Mouse (Mus musculus) midbrain, embryonic 13.5 days (tissue): ENCODE data around the gene Pank2. TPM values are rescaled to one million over a fixed set of nuclear protein-coding genes. Genes with fewer than 3 reads are reported as not detected.
A peak's percentile ranks its signal among the peaks of the same experiment; 100 is the strongest.
"Not testable (repeated sequence)": the region's sequence is repeated elsewhere in the genome, so short reads cannot be mapped to it uniquely, and the experiment has no call there.

Experiments used
- ATAC-seq: fragments of 200-750 bp; cut with Nextera tagmentation; 2 replicates; pipeline ENCODE4 v1.8.0; 2017; ENCODE audit warnings: mild to moderate bottlenecking, moderate TSS enrichment, moderate library complexity
- H3K27ac ChIP-seq: fragments of 300-500 bp; sonication (generic); 2 replicates; pipeline ENCODE4 v1.5.1; 2015; ENCODE audit warnings: inconsistent platforms, mild to moderate bottlenecking, moderate library complexity
- H3K27me3 ChIP-seq: fragments of 300-500 bp; sonication (generic); 2 replicates; pipeline ENCODE4 v1.6.1; 2015; ENCODE audit warnings: mild to moderate bottlenecking, inconsistent platforms
- H3K36me3 ChIP-seq: fragments of 300-500 bp; sonication (generic); 2 replicates; pipeline ENCODE4 v1.6.1; 2015; ENCODE audit warnings: mild to moderate bottlenecking, inconsistent platforms
- H3K4me1 ChIP-seq: fragments of 300-500 bp; sonication (generic); replicated peaks from 2 replicates; pipeline ENCODE4 v1.6.1; 2015; ENCODE audit warnings: inconsistent platforms
- H3K4me2 ChIP-seq: fragments of 300-500 bp; sonication (generic); replicated peaks from 2 replicates; pipeline ENCODE4 v1.6.1; 2015; ENCODE audit warnings: moderate library complexity, mild to moderate bottlenecking, inconsistent platforms
- H3K4me3 ChIP-seq: fragments of 300-500 bp; sonication (generic); replicated peaks from 2 replicates; pipeline ENCODE4 v1.5.1; 2015; ENCODE audit warnings: mild to moderate bottlenecking, inconsistent platforms
- H3K9ac ChIP-seq: fragments of 300-500 bp; sonication (generic); replicated peaks from 2 replicates; pipeline ENCODE4 v1.6.1; 2015; ENCODE audit warnings: mild to moderate bottlenecking, inconsistent platforms
- H3K9me3 ChIP-seq: fragments of 300-500 bp; sonication (generic); 2 replicates; pipeline ENCODE4 v1.6.1; 2016; ENCODE audit warnings: mild to moderate bottlenecking, inconsistent platforms
- WGBS: fragments of 180-500 bp; shearing (Covaris S2); methylation state at CpG from one replicate; pipeline ENCODE4 v1.1.7; 2015; 5-methylcytosine and 5-hydroxymethylcytosine counted together
- polyA plus RNA-seq: library from polyadenylated mRNA; unstranded; fragments of >200 nt; fragmentation: Nextera tagmentation; extraction: Ambion mirVana; gene quantifications from 2 replicates; pipeline ENCODE4 v1.2.1, GENCODE M21; 2015

Gene Pank2
- 29.2 and 33.9 TPM in 2 replicates for polyA plus RNA-seq

DNA sequence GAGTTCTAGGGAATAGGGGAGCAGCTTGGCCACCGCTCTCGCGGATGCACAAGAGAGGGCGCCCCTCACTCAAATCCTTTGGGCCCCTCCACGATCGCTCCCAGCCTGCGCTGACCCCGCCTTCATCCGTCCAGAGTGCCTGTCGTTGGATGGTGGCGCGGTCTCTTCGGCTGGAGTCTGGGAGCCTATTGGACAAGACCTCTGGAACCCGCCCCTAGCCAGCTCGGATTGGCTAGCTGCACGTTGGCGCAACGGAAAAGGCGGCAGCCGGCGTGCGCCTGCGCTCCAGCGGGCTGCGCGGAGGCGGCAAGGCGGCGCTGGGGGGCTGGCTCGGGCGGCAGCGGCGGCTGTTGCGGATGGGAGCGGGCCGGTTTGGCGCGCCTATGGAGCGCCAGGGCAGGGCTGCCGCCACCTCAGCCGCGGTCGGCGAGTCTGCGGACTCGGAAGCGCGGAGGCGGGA lies at the start of gene Pank2:
Gene Pank2, plus strand, starts transcription at position 283 of the 460 bp plus-strand sequence.
- Histone ChIP-seq H3K27me3 (no peaks in the 10 kb centered on the region), H3K9me3 (no peaks in the 10 kb centered on the region), H3K4me1 (peaks cover 35% of the 10 kb centered on the region), H3K27ac (peak within 1 kb of the TSS; percentile 99), H3K4me3 (peak within 1 kb of the TSS; percentile 85), H3K36me3 (no peaks in the 10 kb centered on the region), H3K4me2 (peak within 1 kb of the TSS; percentile 82), H3K9ac (peak within 1 kb of the TSS; percentile 97)
- under 1% methylated on average over 45 of the region's 49 CpGs for WGBS
- ATAC-seq, result peak; percentile 100

DNA sequence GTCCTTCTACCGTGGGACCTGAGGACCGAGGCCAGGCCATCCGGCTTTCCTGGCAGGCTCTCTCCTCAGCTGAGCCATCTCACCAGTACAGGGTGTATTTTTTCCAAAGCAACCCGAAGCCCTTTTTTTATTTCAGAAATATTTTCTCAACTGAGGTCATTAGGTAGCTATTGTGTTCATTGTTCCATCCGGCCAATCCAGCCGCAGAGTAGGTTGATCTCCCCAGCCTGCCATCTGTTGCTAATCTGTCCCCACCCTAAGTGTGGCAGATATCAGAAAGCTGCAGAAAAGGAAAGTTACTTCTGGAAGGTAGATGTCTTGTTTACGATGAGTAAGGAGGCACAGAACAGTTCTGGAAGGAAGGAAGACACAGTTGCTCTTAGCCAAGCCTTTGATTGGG lies 48.5 kb upstream of the Pank2 start:
- H3K4me2 ChIP-seq, result no peak overlapping the region
- no peak for ATAC-seq
- H3K4me1 ChIP-seq, result peaks cover 23% of the 10 kb centered on the region
- H3K9ac ChIP-seq, result no peak overlapping the region; the same call in 1 of the 2 replicates
- no peaks in the 10 kb centered on the region for H3K27me3 ChIP-seq
- H3K9me3 ChIP-seq, result no peaks in the 10 kb centered on the region
- H3K4me3 ChIP-seq, result no peak overlapping the region
- H3K27ac ChIP-seq, result no peak overlapping the region
- H3K36me3 ChIP-seq, result peaks cover 18% of the 10 kb centered on the region
- WGBS, result 93% methylated on average over 7 of the region's 7 CpGs

DNA sequence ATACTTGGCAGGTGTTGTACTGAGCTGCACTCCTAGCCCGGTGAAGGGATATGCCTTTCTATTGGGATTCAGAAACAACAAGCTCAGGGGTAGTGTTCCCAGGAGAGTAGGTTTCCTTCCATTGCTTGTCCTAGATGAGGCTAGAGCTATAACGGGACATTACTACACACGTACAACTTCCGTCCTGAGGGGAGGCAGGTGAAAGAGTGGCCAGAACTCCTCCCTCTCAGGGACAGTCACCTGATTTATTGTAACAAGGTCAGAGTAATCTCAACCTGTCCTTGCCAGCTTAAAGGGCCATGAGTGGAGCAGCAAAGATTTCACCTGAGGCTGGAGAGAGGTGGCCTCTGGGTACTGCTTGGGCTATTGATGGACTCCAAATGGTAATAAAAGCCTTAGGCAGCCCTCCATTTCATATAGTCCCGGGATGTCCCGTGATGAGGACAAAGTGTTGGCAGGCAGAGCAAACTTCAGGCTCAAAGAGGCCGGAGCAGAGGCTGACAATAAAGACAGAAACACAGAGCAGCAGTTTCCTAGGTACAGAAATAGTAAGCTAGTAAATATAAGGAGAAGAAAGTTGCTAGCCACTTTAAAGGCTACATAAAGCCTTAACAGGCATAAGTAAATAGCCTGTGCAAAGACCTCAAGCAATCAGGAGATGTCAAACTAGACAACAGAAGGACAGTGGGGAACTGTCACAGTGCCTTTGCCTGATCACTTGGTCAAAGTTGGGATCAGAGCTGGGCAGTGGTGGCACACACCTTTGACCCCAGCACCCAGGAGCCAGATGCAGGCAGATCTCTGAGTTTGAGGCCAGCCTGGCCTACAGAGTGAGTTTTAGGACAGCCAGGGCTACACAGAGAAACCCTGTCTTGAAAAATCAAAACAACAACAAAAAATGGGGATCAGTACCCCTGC lies 46.1 kb upstream of the Pank2 start:
- H3K27me3 ChIP-seq, result no peaks in the 10 kb centered on the region

DNA sequence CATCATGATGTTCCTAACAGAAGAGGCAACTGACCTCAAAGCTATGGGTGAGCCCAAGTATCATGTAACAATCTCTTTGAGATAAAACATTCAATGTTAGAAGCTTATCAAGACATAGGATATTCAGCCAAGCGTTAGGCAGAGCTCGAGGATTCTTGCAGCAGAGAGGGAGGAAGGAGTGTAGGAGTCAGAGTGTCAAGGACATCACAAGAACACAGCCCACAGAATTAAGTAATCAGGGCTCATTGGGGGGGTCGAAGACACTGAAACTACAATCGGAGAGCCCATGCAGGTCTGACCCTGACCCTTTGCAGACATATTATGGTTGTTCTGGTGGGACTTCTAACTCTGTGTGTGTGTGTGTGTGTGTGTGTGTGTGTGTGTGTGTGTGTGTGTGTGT lies 42.3 kb upstream of the Pank2 start:
- no peaks in the 10 kb centered on the region for H3K4me1 ChIP-seq
- H3K36me3 ChIP-seq, result no peaks in the 10 kb centered on the region
- no peak overlapping the region for H3K4me3 ChIP-seq
- no peak overlapping the region for H3K4me2 ChIP-seq
- H3K9ac ChIP-seq, result no peak overlapping the region
- no peak overlapping the region for H3K27ac ChIP-seq
- H3K27me3 ChIP-seq, result no peaks in the 10 kb centered on the region
- ATAC-seq, result no peak
- WGBS, result 72% methylated on average over 4 of the region's 4 CpGs
- no peaks in the 10 kb centered on the region for H3K9me3 ChIP-seq

More for the DNA sequence above, 46.1 kb upstream of the Pank2 start:
- H3K4me3 ChIP-seq, result no peak overlapping the region
- H3K27ac ChIP-seq, result no peak overlapping the region
- H3K9me3 ChIP-seq, result no peaks in the 10 kb centered on the region
- H3K36me3 ChIP-seq, result peaks cover 18% of the 10 kb centered on the region
- 92% methylated on average over 7 of the region's 7 CpGs for WGBS
- H3K9ac ChIP-seq, result no peak overlapping the region
- peaks cover 11% of the 10 kb centered on the region for H3K4me1 ChIP-seq
- no peak for ATAC-seq
- H3K4me2 ChIP-seq, result no peak overlapping the region

DNA sequence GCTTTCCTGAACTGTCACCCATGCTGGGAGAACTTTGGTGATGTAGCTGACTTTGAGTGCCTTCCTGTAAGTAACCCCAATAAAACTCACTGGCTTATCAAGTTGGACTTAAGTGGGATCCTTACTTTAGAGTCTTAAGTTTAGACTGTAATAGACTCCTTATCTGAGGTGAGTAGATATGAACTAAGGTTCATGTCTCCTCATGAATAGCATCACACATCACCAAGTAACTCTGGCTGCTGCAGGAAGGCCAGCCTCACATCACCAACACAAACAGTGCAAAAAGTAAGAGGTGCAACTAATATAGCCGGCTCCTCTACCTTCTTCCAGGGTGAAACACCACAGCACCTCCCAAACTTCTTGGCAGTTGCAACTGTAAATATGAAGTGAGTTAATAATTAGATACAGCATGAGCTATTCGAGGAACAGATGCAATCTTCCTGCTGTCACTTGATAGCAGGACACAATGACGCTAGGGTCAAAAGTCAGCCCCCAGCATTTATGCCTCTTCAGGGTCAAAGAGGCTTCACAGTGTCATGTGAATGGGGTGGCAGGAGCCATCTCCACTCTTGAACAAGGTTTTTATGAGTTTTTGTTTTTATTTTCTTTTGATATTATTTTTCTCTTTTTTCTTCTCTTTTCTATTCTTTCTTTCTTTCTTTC lies 40.3 kb upstream of the Pank2 start:
- Histone ChIP-seq H3K4me2 (no peak overlapping the region), H3K9ac (no peak overlapping the region), H3K27ac (no peak overlapping the region), H3K36me3 (no peaks in the 10 kb centered on the region), H3K27me3 (no peaks in the 10 kb centered on the region), H3K4me3 (no peak overlapping the region), H3K9me3 (no peaks in the 10 kb centered on the region), H3K4me1 (no peaks in the 10 kb centered on the region)
- ATAC-seq, result no peak
- 87% methylated on average over 3 of the region's 3 CpGs for WGBS

DNA sequence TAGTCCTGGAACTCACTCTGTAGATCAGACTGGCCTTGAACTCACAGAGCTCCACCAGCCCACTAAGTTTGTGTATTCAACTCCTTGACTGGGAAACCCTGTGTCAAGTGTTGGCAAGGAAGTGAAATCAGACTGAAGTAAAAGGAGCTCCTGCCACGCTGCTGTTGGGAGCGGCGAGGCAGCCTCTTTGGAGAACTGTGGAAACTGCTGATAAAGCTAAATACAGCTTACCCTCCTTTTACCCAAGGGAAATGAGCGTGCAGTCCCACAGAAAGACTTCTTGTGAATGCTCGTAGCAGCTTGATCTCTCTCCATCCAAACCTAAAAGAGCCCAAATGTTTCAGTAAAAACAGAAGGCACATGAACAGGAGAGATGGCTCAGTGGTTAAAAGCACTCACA lies 39.7 kb upstream of the Pank2 start:
- Histone ChIP-seq H3K27me3 (no peaks in the 10 kb centered on the region), H3K9ac (no peak overlapping the region), H3K4me1 (no peaks in the 10 kb centered on the region), H3K4me2 (no peak overlapping the region), H3K27ac (no peak overlapping the region), H3K9me3 (no peaks in the 10 kb centered on the region), H3K4me3 (no peak overlapping the region), H3K36me3 (no peaks in the 10 kb centered on the region)
- 70% methylated on average over 5 of the region's 5 CpGs for WGBS
- no peak for ATAC-seq

DNA sequence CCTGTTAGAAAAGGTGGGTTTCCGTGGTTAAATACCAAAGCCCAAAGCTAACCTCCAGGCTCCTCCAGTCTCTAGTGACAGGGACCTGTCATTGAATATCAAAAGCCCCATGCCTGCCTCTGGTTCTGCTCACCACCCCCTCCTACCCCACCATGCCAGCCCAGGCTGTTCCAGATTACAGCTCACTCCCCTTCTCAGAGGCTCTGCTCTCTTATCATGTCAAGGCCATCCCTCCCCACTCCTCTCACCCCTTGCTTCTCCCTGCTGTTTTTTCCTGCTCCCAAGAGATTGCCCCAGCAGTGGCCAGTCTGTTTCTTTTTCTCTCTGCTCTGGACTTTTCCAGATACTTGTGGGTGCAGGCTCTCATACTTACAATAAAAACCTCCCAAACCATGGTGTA lies 38.7 kb upstream of the Pank2 start:
- 63% methylated on average over 1 of the region's 1 CpGs for WGBS
- no peaks in the 10 kb centered on the region for H3K36me3 ChIP-seq
- no peak overlapping the region for H3K4me2 ChIP-seq

DNA sequence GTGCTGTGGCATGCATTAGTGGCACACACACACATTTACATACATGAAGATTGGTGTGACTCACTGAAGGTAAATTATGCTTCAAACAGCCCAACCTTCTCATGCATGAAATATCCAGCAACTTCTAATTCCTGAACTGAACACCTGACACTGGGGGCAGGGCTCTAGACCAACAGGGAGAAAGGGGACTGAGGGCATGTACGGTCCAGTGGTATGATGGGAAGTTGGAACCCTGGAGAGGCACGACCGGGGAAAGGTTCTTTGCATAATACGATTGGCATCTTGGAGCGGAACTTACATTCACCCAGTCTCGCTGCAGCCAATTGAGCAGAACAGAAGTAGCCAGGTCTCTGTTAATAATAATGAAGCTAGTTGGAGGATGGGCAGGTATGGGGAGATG lies 37.1 kb upstream of the Pank2 start:
- H3K9ac ChIP-seq, result no peak overlapping the region
- no peaks in the 10 kb centered on the region for H3K36me3 ChIP-seq
- no peak overlapping the region for H3K27ac ChIP-seq
- ATAC-seq, result no peak
- H3K4me3 ChIP-seq, result no peak overlapping the region
- H3K4me2 ChIP-seq, result no peak overlapping the region
- H3K27me3 ChIP-seq, result no peaks in the 10 kb centered on the region
- H3K4me1 ChIP-seq, result no peaks in the 10 kb centered on the region
- 90% methylated on average over 6 of the region's 6 CpGs for WGBS
- no peaks in the 10 kb centered on the region for H3K9me3 ChIP-seq

More for the DNA sequence above, 38.7 kb upstream of the Pank2 start:
- Histone ChIP-seq H3K4me1 (no peaks in the 10 kb centered on the region), H3K27ac (no peak overlapping the region), H3K9me3 (no peaks in the 10 kb centered on the region), H3K4me3 (no peak overlapping the region), H3K9ac (no peak overlapping the region), H3K27me3 (no peaks in the 10 kb centered on the region)
- no peak for ATAC-seq

DNA sequence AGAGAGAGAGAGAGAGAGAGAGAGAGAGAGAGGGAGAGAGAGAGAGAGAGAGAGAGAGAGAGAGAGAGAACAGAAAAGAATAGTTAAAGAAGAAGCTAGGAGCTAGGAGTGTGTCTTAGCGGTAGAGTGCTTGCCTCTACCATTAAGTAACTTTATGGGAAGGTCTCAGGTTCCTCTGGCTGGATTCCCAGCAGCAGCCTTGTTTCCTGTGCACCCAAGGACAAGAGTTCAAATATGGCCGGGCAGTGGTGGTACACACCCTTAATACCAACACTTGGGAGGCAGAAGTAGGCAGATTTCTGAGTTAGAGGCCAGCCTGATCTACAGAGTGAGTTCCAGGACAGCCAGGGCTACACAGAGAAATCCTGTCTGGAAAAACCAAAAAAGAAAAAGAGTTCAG lies 35.6 kb upstream of the Pank2 start:
- WGBS, result 88% methylated on average over 2 of the region's 2 CpGs

DNA sequence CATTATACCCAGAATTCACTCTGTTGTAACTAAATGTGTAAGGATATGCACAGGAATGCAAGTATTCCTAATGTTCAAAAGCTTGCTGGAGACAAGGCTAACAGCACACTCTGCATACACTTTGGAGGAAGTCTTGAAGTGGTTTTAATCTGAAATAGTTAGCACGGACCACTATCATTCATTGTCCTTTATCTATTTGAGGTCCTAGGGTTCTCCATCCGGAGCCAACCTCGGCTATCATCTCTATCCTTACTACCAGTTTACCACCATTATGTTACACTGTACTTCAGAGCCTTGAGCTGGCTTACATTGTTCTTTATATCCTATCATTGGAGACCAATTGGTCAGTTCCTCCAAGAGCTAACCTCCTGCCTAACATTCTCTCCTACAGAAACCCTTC lies 35.1 kb upstream of the Pank2 start:
- Histone ChIP-seq H3K36me3 (no peaks in the 10 kb centered on the region), H3K9ac (no peak overlapping the region), H3K27me3 (no peaks in the 10 kb centered on the region), H3K27ac (no peak overlapping the region), H3K4me2 (no peak overlapping the region), H3K9me3 (no peaks in the 10 kb centered on the region), H3K4me1 (no peaks in the 10 kb centered on the region), H3K4me3 (no peak overlapping the region)
- WGBS, result 89% methylated on average over 3 of the region's 3 CpGs
- ATAC-seq, result no peak

More for the DNA sequence above, 35.6 kb upstream of the Pank2 start:
- H3K9ac ChIP-seq, H3K27me3 ChIP-seq, H3K9me3 ChIP-seq, ATAC-seq, H3K4me2 ChIP-seq, H3K27ac ChIP-seq, H3K4me1 ChIP-seq, H3K36me3 ChIP-seq, H3K4me3 ChIP-seq: not testable (repeated sequence)

DNA sequence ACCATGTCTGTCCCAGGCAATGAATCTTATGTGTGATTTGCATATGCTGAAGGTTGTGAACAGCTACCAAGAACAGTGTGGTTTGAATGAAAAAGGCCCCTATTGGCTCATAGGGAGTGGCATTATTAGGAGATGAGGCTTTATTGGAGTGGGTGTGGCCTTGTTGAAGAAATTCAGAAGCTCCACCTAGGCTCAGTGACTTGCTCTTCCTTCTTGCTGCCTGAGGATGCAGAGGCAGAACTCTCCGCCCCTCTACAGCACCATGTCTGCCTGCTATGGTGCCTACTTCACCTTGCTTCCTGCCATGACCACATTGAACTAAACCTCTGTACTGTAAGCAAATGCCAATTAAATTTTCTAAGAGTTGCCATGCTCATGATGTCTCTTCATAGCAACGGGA lies 29.7 kb upstream of the Pank2 start:
- no peak overlapping the region for H3K4me2 ChIP-seq
- H3K9me3 ChIP-seq, result no peaks in the 10 kb centered on the region
- ATAC-seq, result no peak
- H3K9ac ChIP-seq, result no peak overlapping the region
- H3K4me1 ChIP-seq, result peaks cover 19% of the 10 kb centered on the region
- H3K27ac ChIP-seq, result no peak overlapping the region
- WGBS, result 91% methylated on average over 2 of the region's 2 CpGs
- no peaks in the 10 kb centered on the region for H3K27me3 ChIP-seq
- no peak overlapping the region for H3K4me3 ChIP-seq
- no peaks in the 10 kb centered on the region for H3K36me3 ChIP-seq
